Mouse (Mus musculus) ES-Bruce4 (cell line): ENCODE measurements at regions not wholly inside any gene's neighbourhood (a gene's known extent, or its start where the extent isn't known, plus 50 kb on each side); places are given as distances from the start of the nearest gene placed in this dataset.

ENCODE experiments used
- H3K27ac ChIP-seq: 2 replicates; pipeline ENCODE4 v1.5.1; 2012; ENCODE audit warnings: low read length, inconsistent platforms; ENCODE audit not compliant: insufficient read depth
- H3K27me3 ChIP-seq: 2 replicates; pipeline ENCODE4 v1.6.1; 2012; ENCODE audit warnings: mild to moderate bottlenecking, low read length, inconsistent platforms; ENCODE audit not compliant: control insufficient read depth, poor library complexity, insufficient read depth, severe bottlenecking
- H3K36me3 ChIP-seq: 2 replicates; pipeline ENCODE4 v1.6.1; 2012; ENCODE audit warnings: inconsistent platforms, mild to moderate bottlenecking, low read length, moderate library complexity; ENCODE audit not compliant: control insufficient read depth, poor library complexity, insufficient read depth, severe bottlenecking
- H3K4me1 ChIP-seq: one replicate; pipeline ENCODE4 v1.8.1; 2011; ENCODE audit warnings: low read length; ENCODE audit not compliant: control insufficient read depth, insufficient read depth
- H3K4me3 ChIP-seq: 2 replicates; pipeline ENCODE4 v1.5.1; 2011; ENCODE audit warnings: low read depth, mild to moderate bottlenecking, low read length
- H3K9ac ChIP-seq: 2 replicates; pipeline ENCODE4 v1.6.1; 2012; ENCODE audit warnings: low read depth, mild to moderate bottlenecking, inconsistent platforms; ENCODE audit not compliant: poor library complexity, severe bottlenecking
- H3K9me3 ChIP-seq: replicated peaks from 2 replicates; pipeline ENCODE4 v1.6.1; 2012; ENCODE audit warnings: mild to moderate bottlenecking, low read length, inconsistent platforms; ENCODE audit not compliant: control insufficient read depth, poor library complexity, insufficient read depth, severe bottlenecking
- CTCF ChIP-seq: IDR thresholded peaks from one replicate; pipeline ENCODE4 v1.8.1; 2011; ENCODE audit warnings: low read depth, low read length
- EP300 ChIP-seq: IDR thresholded peaks from 2 replicates; pipeline ENCODE4 v1.6.1; 2011; ENCODE audit warnings: low read depth, low read length; ENCODE audit not compliant: insufficient read depth
- POLR2A ChIP-seq: IDR thresholded peaks from one replicate; pipeline ENCODE4 v1.8.1; 2011; ENCODE audit warnings: low read length; ENCODE audit not compliant: insufficient read depth

DNA sequence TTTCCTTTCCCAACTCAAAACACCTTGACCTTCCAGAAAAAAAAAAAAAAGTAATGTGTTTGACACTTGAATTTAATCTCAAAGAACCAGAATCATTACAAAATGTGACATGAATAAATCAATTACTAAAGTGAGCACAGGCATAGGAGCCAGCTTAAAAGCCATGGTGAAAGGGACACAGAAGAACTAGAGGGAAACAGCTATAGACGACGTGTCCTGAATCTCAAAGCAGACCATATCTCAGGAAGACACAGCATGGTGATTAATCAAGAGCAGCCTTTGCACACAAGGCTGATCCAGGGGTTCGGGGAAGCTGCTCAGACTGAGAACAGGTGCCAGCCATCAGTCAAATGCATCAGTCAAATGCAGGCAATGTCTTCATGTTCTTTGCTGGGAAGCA, 74.7 kb upstream of the Qrfpr start:
- Histone ChIP-seq H3K27me3 (no peaks in the 10 kb centered on the region; the same call in 1 of the 2 replicates), H3K36me3 (no peaks in the 10 kb centered on the region), H3K9ac (no peak overlapping the region), H3K9me3 (no peaks in the 10 kb centered on the region), H3K27ac (no peak overlapping the region), H3K4me1 (no peaks in the 10 kb centered on the region), H3K4me3 (no peak overlapping the region)
- no peak for TF ChIP-seq EP300
- no peak for TF ChIP-seq POLR2A
- TF ChIP-seq CTCF: no peak

DNA sequence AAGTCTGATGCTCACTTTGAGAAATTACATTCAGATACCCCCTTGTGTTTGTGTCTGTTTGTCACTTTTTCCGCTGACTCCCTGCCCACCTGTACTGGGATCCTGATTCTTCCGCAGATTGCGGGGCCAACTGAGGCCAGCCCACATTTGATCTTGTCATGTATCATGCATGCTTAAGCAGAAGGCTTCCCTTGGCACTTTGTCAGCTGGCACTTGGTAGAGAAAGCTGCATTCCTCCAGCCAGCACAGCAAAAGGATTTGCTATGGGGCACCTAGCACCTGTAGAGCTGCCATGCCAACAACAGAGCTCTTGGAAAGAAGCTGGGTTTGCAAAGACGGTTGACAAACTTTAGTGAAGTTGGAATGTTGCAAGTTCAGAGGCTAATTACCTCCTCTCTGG, 69.9 kb upstream of the Qrfpr start:
- no peak overlapping the region for H3K9ac ChIP-seq
- no peak for TF ChIP-seq CTCF
- TF ChIP-seq POLR2A: no peak
- no peak for TF ChIP-seq EP300

DNA sequence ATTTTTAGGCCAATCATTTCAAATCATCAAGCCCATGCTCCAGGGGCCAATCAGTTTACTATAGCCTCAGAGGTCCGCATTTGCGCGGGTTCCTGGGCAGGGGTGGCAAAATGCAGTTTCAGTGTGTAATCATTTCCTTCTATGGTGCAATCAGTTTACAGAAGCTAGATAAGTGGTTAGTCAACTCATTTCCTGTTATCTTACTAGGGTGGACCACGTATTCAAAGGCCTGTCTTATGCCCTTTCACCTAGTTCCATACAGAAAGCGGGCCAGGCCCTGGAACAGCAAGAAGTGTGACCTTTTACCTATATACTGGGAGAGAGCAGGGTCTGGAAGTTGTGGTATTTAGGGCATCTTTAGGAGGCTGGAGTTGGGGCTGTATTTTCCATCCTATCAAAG, 62.0 kb upstream of the Qrfpr start:
- TF ChIP-seq POLR2A (no peak), CTCF (no peak), EP300 (no peak)
- no peaks in the 10 kb centered on the region for H3K27me3 ChIP-seq
- peaks cover 13% of the 10 kb centered on the region for H3K9me3 ChIP-seq
- no peak overlapping the region for H3K27ac ChIP-seq
- no peaks in the 10 kb centered on the region for H3K4me1 ChIP-seq
- H3K9ac ChIP-seq: no peak overlapping the region
- no peak overlapping the region for H3K4me3 ChIP-seq
- H3K36me3 ChIP-seq: no peaks in the 10 kb centered on the region

More for the DNA sequence above, 69.9 kb upstream of the Qrfpr start:
- Histone ChIP-seq H3K4me3 (no peak overlapping the region), H3K36me3 (no peaks in the 10 kb centered on the region), H3K4me1 (no peaks in the 10 kb centered on the region), H3K27me3 (no peaks in the 10 kb centered on the region), H3K27ac (no peak overlapping the region), H3K9me3 (no peaks in the 10 kb centered on the region)

DNA sequence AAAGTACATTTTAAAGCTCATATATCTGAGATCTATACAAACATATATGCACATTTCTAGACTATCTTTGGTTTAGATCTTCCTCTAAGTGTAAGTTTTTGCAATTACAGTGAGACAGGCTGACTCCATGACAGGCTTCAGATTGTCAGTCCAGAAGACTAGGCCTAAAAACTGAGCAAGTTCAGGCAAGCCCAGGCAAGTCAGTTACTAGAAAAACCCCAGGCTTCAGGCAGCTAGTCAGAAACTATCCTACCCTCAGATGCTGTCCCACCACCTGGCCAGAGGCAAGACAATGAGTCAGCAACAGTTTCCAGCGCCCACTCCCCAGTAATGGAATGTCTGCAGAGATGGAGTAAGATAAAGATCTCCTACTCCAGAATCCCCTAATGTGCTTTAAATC, 53.4 kb upstream of the Qrfpr start:
- peak overlapping the region; percentile 76 for H3K27ac ChIP-seq
- no peaks in the 10 kb centered on the region for H3K36me3 ChIP-seq
- H3K4me1 ChIP-seq: no peaks in the 10 kb centered on the region
- H3K9me3 ChIP-seq: peaks cover 4% of the 10 kb centered on the region
- no peak overlapping the region for H3K9ac ChIP-seq
- H3K4me3 ChIP-seq: no peak overlapping the region
- H3K27me3 ChIP-seq: no peaks in the 10 kb centered on the region
- TF ChIP-seq EP300: peak; percentile 32; the same call in 1 of the 2 replicates
- TF ChIP-seq POLR2A: no peak
